Mouse (Mus musculus): ENCODE data around the gene Ceacam9. TPM values are rescaled to one million over a fixed set of nuclear protein-coding genes. Genes with fewer than 3 reads are reported as not detected.
A peak's percentile ranks its signal among the peaks of the same experiment; 100 is the strongest.

The Ceacam9 gene
- polyA plus RNA-seq, 1 experiment from 2014 or later = not detected

DNA sequence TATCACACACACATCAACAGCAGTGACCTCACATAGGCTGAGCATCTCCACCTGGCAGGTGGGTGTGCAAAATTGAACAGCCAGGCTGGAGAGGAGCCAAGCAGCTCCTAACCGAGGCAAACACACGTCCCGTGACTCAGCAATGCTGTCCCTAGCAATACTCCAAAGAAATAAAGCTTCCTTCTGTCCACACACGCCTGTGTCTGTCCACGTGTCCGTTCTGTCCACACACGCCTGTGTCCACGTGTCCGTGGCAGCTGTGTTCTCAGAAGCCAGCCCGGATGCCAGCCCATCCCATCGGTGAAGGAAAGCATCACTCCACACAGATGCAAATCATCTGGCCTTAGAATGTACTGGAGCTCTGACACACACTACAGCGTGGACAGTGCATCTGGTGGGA lies 30.3 kb downstream of the Ceacam9 start:
- Histone ChIP-seq H3K9ac (replicated peaks; ENCODE audit: low read length) (no peak overlapping the region), H3K27ac (replicated peaks; ENCODE audit: low read depth, low read length) (no peak overlapping the region), H3K4me2 (ENCODE audit: low read length) (no peak overlapping the region), H3K36me3 (ENCODE audit: control insufficient read depth, insufficient read depth, low read length) (peaks cover 28% of the 10 kb centered on the region), H3K4me3 (replicated peaks; ENCODE audit: low read depth, low read length) (no peak overlapping the region), H3K4me1 (ENCODE audit: control insufficient read depth, insufficient read depth, low read length) (no peaks in the 10 kb centered on the region), H3K27me3 (ENCODE audit: control insufficient read depth, insufficient read depth, low read length) (no peaks in the 10 kb centered on the region), H3K9me3 (ENCODE audit: control insufficient read depth, low read length) (no peaks in the 10 kb centered on the region)
- ATAC-seq (ENCODE audit: low FRiP score, low TSS enrichment) (no peak), DNase-seq (no peak)
- 85% methylated on average over 12 of the region's 12 CpGs for WGBS

DNA sequence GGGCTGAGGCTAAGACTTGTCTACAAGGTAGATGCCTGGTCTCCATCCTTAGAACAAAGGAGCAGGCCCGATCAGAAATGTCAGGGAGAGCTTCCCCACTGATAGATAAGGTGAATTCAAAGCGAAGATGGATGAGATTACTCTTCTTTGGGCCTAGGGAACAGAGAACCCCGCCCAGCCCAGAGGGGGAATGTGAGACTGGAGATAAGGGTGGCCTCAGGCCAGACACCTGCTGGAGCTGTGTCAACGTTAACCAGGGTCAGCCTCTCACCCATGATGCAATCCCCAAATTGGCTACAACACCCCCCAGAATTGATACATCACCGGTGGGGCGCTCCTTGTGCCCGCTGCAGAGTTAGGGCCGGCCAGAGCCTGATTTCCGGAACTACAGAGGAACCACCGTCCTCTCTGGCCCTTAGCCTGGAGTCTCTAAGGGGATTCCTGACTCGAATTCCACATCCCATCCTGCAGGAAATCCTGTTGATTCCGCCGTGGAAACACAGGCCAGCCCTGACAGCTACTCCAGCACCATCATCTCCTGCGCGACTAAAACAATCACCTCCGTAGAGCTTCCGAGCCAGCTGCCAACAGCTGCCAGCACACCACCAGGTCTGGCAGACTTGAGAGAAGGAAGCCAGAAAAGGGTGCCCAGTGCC lies 33.8 kb downstream of the Ceacam9 start:
- no peak for DNase-seq

DNA sequence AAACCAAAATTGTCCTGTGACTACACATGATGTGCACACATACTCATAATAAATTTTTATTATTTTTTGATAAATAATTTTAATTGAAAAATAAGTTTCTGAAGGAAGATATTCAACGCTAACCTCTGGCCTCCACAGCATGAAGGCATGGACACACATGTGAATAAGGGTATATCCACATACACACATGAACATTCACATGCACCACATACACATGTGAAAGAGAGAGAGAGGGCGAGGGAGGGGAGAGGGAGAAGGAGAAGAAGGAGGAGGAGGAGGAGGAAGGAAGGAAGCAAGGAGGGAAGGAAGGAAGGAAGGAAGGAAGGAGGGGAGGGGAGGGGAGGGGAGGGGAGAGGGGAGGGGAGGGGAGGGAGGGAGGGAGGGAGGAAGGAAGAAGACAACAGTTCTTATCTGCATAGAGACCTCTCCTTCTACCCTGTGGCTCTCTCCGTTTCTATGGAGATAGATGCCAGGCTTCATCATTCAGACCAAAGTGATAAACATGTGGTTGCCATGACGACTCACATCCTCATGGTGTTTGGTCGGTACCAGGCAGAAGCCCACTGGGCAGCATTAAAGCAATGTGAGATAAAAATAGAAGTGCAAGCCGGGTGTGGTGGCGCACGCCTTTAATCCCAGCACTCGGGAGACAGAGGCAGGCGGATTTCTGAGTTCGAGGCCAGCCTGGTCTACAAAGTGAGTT lies 37.3 kb downstream of the Ceacam9 start:
- no peaks in the 10 kb centered on the region for H3K27me3 ChIP-seq (ENCODE audit: control insufficient read depth, insufficient read depth, low read length)
- H3K27ac ChIP-seq (replicated peaks; ENCODE audit: low read depth, low read length) = no peak overlapping the region
- DNase-seq (peak; percentile 85), ATAC-seq (ENCODE audit: low FRiP score, low TSS enrichment) (peak; percentile 81; the same call in 1 of the 2 replicates)
- H3K36me3 ChIP-seq (ENCODE audit: control insufficient read depth, insufficient read depth, low read length) = no peaks in the 10 kb centered on the region
- WGBS = 45% methylated on average over 11 of the region's 11 CpGs
- no peak overlapping the region for H3K9ac ChIP-seq (replicated peaks; ENCODE audit: low read length)
- no peaks in the 10 kb centered on the region for H3K4me1 ChIP-seq (ENCODE audit: control insufficient read depth, insufficient read depth, low read length)
- H3K4me2 ChIP-seq (ENCODE audit: low read length) = no peak overlapping the region
- no peaks in the 10 kb centered on the region for H3K9me3 ChIP-seq (ENCODE audit: control insufficient read depth, low read length)
- no peak overlapping the region for H3K4me3 ChIP-seq (replicated peaks; ENCODE audit: low read depth, low read length)

More for the DNA sequence above, 33.8 kb downstream of the Ceacam9 start:
- no peaks in the 10 kb centered on the region for H3K27me3 ChIP-seq (ENCODE audit: control insufficient read depth, insufficient read depth, low read length)
- WGBS = 81% methylated on average over 17 of the region's 17 CpGs
- no peak overlapping the region for H3K4me3 ChIP-seq (replicated peaks; ENCODE audit: low read depth, low read length)
- no peaks in the 10 kb centered on the region for H3K9me3 ChIP-seq (ENCODE audit: control insufficient read depth, low read length)
- no peak overlapping the region for H3K9ac ChIP-seq (replicated peaks; ENCODE audit: low read length)
- no peak for ATAC-seq (ENCODE audit: low FRiP score, low TSS enrichment)
- H3K27ac ChIP-seq (replicated peaks; ENCODE audit: low read depth, low read length) = no peak overlapping the region
- H3K36me3 ChIP-seq (ENCODE audit: control insufficient read depth, insufficient read depth, low read length) = no peaks in the 10 kb centered on the region
- H3K4me2 ChIP-seq (ENCODE audit: low read length) = no peak overlapping the region
- H3K4me1 ChIP-seq (ENCODE audit: control insufficient read depth, insufficient read depth, low read length) = no peaks in the 10 kb centered on the region

DNA sequence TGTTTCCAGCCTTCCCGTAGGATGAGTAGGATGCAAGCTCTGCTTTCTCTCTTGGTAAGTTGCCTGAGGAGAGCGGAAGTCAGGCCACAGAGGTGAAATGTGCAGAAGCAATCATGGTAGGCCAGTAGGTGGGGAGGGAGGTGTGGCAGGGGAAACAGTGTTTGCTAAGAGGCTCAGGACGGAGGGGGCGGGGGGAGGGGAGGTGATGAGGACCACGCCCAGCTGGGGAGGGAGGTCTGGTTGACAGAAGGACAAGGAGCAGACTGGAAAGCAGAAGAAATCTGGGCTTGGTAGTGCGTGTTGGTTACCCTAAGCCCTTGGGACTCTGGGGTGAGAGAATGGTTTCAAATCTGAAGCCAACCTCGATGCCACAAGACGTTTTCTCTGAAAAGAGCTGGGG lies 38.6 kb downstream of the Ceacam9 start:
- no peak overlapping the region for H3K27ac ChIP-seq (replicated peaks; ENCODE audit: low read depth, low read length)
- no peaks in the 10 kb centered on the region for H3K27me3 ChIP-seq (ENCODE audit: control insufficient read depth, insufficient read depth, low read length)
- H3K36me3 ChIP-seq (ENCODE audit: control insufficient read depth, insufficient read depth, low read length) = no peaks in the 10 kb centered on the region
- H3K9ac ChIP-seq (replicated peaks; ENCODE audit: low read length) = no peak overlapping the region
- WGBS = 31% methylated on average over 8 of the region's 8 CpGs
- DNase-seq (no peak), ATAC-seq (ENCODE audit: low FRiP score, low TSS enrichment) (no peak)
- H3K4me3 ChIP-seq (replicated peaks; ENCODE audit: low read depth, low read length) = no peak overlapping the region
- H3K4me1 ChIP-seq (ENCODE audit: control insufficient read depth, insufficient read depth, low read length) = no peaks in the 10 kb centered on the region
- H3K4me2 ChIP-seq (ENCODE audit: low read length) = no peak overlapping the region
- no peaks in the 10 kb centered on the region for H3K9me3 ChIP-seq (ENCODE audit: control insufficient read depth, low read length)

DNA sequence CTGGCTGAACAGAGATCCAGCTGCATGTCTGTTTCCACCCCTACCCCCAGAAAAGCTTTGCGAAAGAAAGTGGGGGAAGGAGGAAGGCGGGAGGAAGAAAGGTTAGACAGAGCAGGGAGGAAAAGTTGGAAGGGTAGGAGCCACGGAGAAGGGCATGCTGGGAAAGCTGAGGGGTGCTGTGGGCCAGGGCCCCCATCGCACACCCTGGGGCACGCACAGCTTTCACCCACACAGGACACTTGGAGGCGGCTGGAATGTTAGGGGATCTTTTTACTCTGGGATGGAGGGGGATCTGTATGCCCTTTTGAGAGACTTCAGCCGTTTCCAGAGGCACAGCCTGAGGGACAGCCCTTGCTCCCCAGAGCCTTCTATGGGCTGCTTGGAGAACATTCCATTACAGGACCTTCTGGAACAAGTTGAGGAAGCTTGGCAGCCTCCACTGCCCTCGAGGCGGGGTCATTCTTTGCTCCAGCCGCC lies 39.3 kb downstream of the Ceacam9 start:
- no peaks in the 10 kb centered on the region for H3K27me3 ChIP-seq (ENCODE audit: control insufficient read depth, insufficient read depth, low read length)
- DNase-seq (no peak), ATAC-seq (ENCODE audit: low FRiP score, low TSS enrichment) (no peak)
- 53% methylated on average over 10 of the region's 10 CpGs for WGBS
- H3K4me3 ChIP-seq (replicated peaks; ENCODE audit: low read depth, low read length) = no peak overlapping the region
- H3K36me3 ChIP-seq (ENCODE audit: control insufficient read depth, insufficient read depth, low read length) = no peaks in the 10 kb centered on the region
- no peak overlapping the region for H3K4me2 ChIP-seq (ENCODE audit: low read length)
- H3K9me3 ChIP-seq (ENCODE audit: control insufficient read depth, low read length) = no peaks in the 10 kb centered on the region
- H3K9ac ChIP-seq (replicated peaks; ENCODE audit: low read length) = no peak overlapping the region
- no peak overlapping the region for H3K27ac ChIP-seq (replicated peaks; ENCODE audit: low read depth, low read length)
- H3K4me1 ChIP-seq (ENCODE audit: control insufficient read depth, insufficient read depth, low read length) = no peaks in the 10 kb centered on the region

DNA sequence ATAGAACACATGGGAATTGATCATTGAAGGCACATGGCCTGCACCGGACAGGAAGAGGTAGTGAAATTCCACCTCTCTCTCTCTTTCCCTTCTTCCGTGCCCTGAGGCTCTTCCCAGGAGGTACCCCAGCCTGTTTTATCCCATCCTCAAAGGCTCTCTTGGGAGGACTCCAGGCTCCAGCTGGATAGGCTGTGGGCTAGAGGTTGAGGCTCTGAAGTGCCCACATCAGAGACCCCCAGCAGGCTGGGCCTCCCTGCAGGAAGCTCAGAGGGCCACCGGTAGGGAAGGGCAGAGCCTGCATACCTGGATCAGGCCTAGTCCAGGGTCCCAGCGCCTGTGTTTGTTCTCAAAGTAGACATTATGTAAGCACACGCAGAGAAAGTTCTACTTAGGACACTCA lies 39.9 kb downstream of the Ceacam9 start:
- WGBS = 57% methylated on average over 5 of the region's 5 CpGs
- H3K27ac ChIP-seq (replicated peaks; ENCODE audit: low read depth, low read length) = no peak overlapping the region
- H3K36me3 ChIP-seq (ENCODE audit: control insufficient read depth, insufficient read depth, low read length) = no peaks in the 10 kb centered on the region
- H3K9ac ChIP-seq (replicated peaks; ENCODE audit: low read length) = no peak overlapping the region
- no peak for DNase-seq
- H3K4me2 ChIP-seq (ENCODE audit: low read length) = no peak overlapping the region
- no peak for ATAC-seq (ENCODE audit: low FRiP score, low TSS enrichment)
- H3K27me3 ChIP-seq (ENCODE audit: control insufficient read depth, insufficient read depth, low read length) = no peaks in the 10 kb centered on the region
- no peaks in the 10 kb centered on the region for H3K9me3 ChIP-seq (ENCODE audit: control insufficient read depth, low read length)
- no peaks in the 10 kb centered on the region for H3K4me1 ChIP-seq (ENCODE audit: control insufficient read depth, insufficient read depth, low read length)
- no peak overlapping the region for H3K4me3 ChIP-seq (replicated peaks; ENCODE audit: low read depth, low read length)

DNA sequence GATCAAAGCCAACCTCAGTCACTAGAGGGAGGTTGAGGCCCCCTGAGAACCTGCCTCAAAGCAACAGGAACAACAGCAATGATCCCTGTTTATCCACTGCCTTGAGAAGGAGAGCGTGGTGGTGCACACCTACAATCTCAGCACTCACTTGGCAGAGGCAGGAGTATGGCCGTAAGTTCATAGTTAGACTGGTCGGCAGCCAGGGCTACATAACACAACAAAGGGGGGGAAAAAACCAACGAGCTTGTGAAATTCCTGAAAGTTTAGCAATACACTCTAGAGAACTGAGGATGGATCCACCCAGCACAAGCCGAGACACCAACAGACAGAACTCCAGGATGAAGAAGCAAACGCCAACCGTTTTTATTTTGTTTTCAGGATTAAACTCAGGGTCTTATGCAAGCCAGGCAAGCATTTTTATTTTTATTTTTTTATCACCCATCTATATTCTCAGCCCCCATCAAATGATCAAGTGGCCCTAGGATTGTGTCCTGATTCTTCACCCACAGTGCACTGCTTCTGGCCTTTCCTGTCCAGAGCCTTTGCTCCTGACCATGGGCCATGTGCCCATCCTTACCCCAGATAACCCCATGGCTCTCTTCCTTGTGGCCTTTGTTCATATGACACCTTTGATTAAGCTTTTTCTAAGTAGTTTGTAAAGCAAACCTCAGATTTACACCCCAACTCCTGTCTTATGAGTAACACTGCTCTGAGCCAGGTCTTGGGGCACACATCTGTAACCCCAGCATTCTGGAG lies 41.9 kb downstream of the Ceacam9 start:
- Histone ChIP-seq H3K36me3 (ENCODE audit: control insufficient read depth, insufficient read depth, low read length) (no peaks in the 10 kb centered on the region), H3K9me3 (ENCODE audit: control insufficient read depth, low read length) (no peaks in the 10 kb centered on the region), H3K4me1 (ENCODE audit: control insufficient read depth, insufficient read depth, low read length) (no peaks in the 10 kb centered on the region), H3K4me2 (ENCODE audit: low read length) (no peak overlapping the region), H3K27me3 (ENCODE audit: control insufficient read depth, insufficient read depth, low read length) (no peaks in the 10 kb centered on the region), H3K27ac (replicated peaks; ENCODE audit: low read depth, low read length) (no peak overlapping the region), H3K4me3 (replicated peaks; ENCODE audit: low read depth, low read length) (no peak overlapping the region), H3K9ac (replicated peaks; ENCODE audit: low read length) (no peak overlapping the region)
- DNase-seq (no peak), ATAC-seq (ENCODE audit: low FRiP score, low TSS enrichment) (no peak)
- WGBS = 92% methylated on average over 7 of the region's 7 CpGs

DNA sequence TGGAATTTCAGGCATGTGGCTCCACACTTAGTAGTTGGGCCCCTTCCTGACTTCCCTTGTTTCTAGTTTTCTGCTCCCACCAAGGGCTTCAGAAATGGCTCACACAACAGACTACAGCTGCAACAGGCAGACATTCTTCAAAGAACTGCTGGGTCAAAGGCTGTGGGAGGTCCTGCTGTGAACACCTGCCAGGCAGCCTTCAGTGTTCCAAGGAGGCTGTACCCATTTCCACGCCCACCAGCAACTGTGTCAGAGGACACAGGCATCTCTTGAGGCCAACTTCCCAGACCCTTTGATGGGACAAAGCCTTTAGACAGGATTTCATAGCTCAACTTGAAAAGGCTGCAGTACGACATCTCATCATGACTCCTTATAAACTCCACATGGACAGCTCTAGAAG lies 44.7 kb downstream of the Ceacam9 start:
- H3K27me3 ChIP-seq (ENCODE audit: control insufficient read depth, insufficient read depth, low read length) = no peaks in the 10 kb centered on the region
- no peak for ATAC-seq (ENCODE audit: low FRiP score, low TSS enrichment)
- no peaks in the 10 kb centered on the region for H3K36me3 ChIP-seq (ENCODE audit: control insufficient read depth, insufficient read depth, low read length)
- no peak overlapping the region for H3K27ac ChIP-seq (replicated peaks; ENCODE audit: low read depth, low read length)
- no peak overlapping the region for H3K4me3 ChIP-seq (replicated peaks; ENCODE audit: low read depth, low read length)
- DNase-seq = no peak
- 21% methylated on average over 2 of the region's 2 CpGs for WGBS
- H3K4me1 ChIP-seq (ENCODE audit: control insufficient read depth, insufficient read depth, low read length) = no peaks in the 10 kb centered on the region
- H3K9ac ChIP-seq (replicated peaks; ENCODE audit: low read length) = no peak overlapping the region
- H3K9me3 ChIP-seq (ENCODE audit: control insufficient read depth, low read length) = no peaks in the 10 kb centered on the region
- no peak overlapping the region for H3K4me2 ChIP-seq (ENCODE audit: low read length)

All from midbrain, embryonic 14.5 days (tissue).